Mouse (Mus musculus) ES-Bruce4 (cell line): ENCODE measurements around the gene Fam173b.

Source experiments
- CTCF ChIP-seq: IDR thresholded peaks from one replicate; pipeline ENCODE4 v1.8.1; 2011; ENCODE audit warnings: low read depth, low read length
- EP300 ChIP-seq: IDR thresholded peaks from 2 replicates; pipeline ENCODE4 v1.6.1; 2011; ENCODE audit warnings: low read depth, low read length; ENCODE audit not compliant: insufficient read depth
- POLR2A ChIP-seq: IDR thresholded peaks from one replicate; pipeline ENCODE4 v1.8.1; 2011; ENCODE audit warnings: low read length; ENCODE audit not compliant: insufficient read depth

GRCm38 (mm10) chr15:31587789-31588188 lies 13.9 kb upstream of the Fam173b start:
- TF ChIP-seq CTCF: no peak
- no peak for TF ChIP-seq POLR2A
- TF ChIP-seq EP300: no peak
